Mouse (Mus musculus) stomach, postnatal 0 days (tissue): Measurements from ENCODE around the gene Gprc5c. TPM values are rescaled to one million over a fixed set of nuclear protein-coding genes. Genes with fewer than 3 reads are reported as not detected.

ENCODE experiments used
- ATAC-seq: fragments of 200-750 bp; cut with Nextera tagmentation; 2 replicates; pipeline ENCODE4 v1.8.0; 2017; ENCODE audit not compliant: low FRiP score, low TSS enrichment
- DNase-seq: peaks from one replicate; pipeline ENCODE4 v3.0.0-alpha.2; 2016; ENCODE audit warnings: low spot score
- H3K27ac ChIP-seq: fragments of 300-500 bp; sonication (generic); replicated peaks from 2 replicates; pipeline ENCODE4 v1.5.1; 2014; ENCODE audit warnings: mild to moderate bottlenecking, control low read depth
- H3K27me3 ChIP-seq: fragments of 300-500 bp; sonication (generic); 2 replicates; pipeline ENCODE4 v1.6.1; 2014; ENCODE audit warnings: low read length; ENCODE audit not compliant: control insufficient read depth, insufficient read depth
- H3K36me3 ChIP-seq: fragments of 300-500 bp; sonication (generic); 2 replicates; pipeline ENCODE4 v1.6.1; 2014; ENCODE audit warnings: low read length, mixed read lengths; ENCODE audit not compliant: control insufficient read depth, insufficient read depth
- H3K4me1 ChIP-seq: fragments of 300-500 bp; sonication (generic); replicated peaks from 2 replicates; pipeline ENCODE4 v1.6.1; 2014; ENCODE audit warnings: antibody characterized with exemption; ENCODE audit not compliant: control insufficient read depth, insufficient read depth
- H3K4me2 ChIP-seq: fragments of 300-500 bp; sonication (generic); replicated peaks from 2 replicates; pipeline ENCODE4 v1.6.1; 2014; ENCODE audit warnings: low read depth, mild to moderate bottlenecking, control low read depth, moderate library complexity
- H3K4me3 ChIP-seq: fragments of 300-500 bp; sonication (generic); 2 replicates; pipeline ENCODE4 v1.5.1; 2014; ENCODE audit warnings: low read depth, low read length, control low read depth
- H3K9ac ChIP-seq: fragments of 300-500 bp; sonication (generic); 2 replicates; pipeline ENCODE4 v1.6.1; 2014; ENCODE audit warnings: mild to moderate bottlenecking, low read length, control low read depth, mixed read lengths
- H3K9me3 ChIP-seq: fragments of 300-500 bp; sonication (generic); 2 replicates; pipeline ENCODE4 v1.6.1; 2016; ENCODE audit warnings: low read length; ENCODE audit not compliant: control insufficient read depth
- CTCF ChIP-seq: IDR thresholded peaks from 2 replicates; pipeline ENCODE4 v1.5.1; 2016; ENCODE audit warnings: antibody characterized with exemption, low read depth, mild to moderate bottlenecking, moderate library complexity
- EP300 ChIP-seq: optimal IDR thresholded peaks from 2 replicates; pipeline ENCODE3; 2016; ENCODE audit warnings: antibody characterized with exemption
- WGBS: fragments of 180-500 bp; shearing (Covaris S2); extraction: QIAGEN DNeasy Blood & Tissue Kit; methylation state at CpG from one replicate; pipeline ENCODE4 v1.1.7; 2014; 5-methylcytosine and 5-hydroxymethylcytosine counted together
- polyA plus RNA-seq: library from polyadenylated mRNA; unstranded; fragments of >200 nt; fragmentation: Nextera tagmentation; extraction: Ambion mirVana; gene quantifications from 2 replicates; pipeline ENCODE4 v1.2.1, GENCODE M21; 2015

Gprc5c gene
- polyA plus RNA-seq, 1 experiment from 2014 or later: 11.2 TPM

GRCm38 (mm10) chr11:114867361-114868235, 16.6 kb downstream of the Gprc5c start:
- peak; percentile 43 for ATAC-seq
- no peaks in the 10 kb centered on the region for H3K36me3 ChIP-seq
- WGBS: 36% methylated on average over 11 of the region's 11 CpGs
- no peaks in the 10 kb centered on the region for H3K27me3 ChIP-seq
- TF ChIP-seq CTCF (no peak), EP300 (no peak)
- no peak overlapping the region; the same call in 1 of the 2 replicates for H3K4me2 ChIP-seq
- peak overlapping the region; percentile 65 for H3K27ac ChIP-seq
- H3K4me1 ChIP-seq: 0 out of 2 replicates have a peak, but pooled peaks cover 7% of the 10 kb centered on the region
- H3K9me3 ChIP-seq: no peaks in the 10 kb centered on the region
- peak overlapping the region; percentile 35; the same call in 1 of the 2 replicates for H3K9ac ChIP-seq
- DNase-seq: peak; percentile 66
- no peak overlapping the region for H3K4me3 ChIP-seq

GRCm38 (mm10) chr11:114868280-114868679, 17.3 kb downstream of the Gprc5c start:
- no peak overlapping the region for H3K4me3 ChIP-seq
- H3K9me3 ChIP-seq: no peaks in the 10 kb centered on the region
- H3K27ac ChIP-seq: no peak overlapping the region
- H3K4me1 ChIP-seq: 0 out of 2 replicates have a peak, but pooled peaks cover 7% of the 10 kb centered on the region
- no peak overlapping the region for H3K9ac ChIP-seq
- 0 out of 2 replicates have a peak, but pooled peaks have one; percentile 14 for ATAC-seq
- H3K36me3 ChIP-seq: no peaks in the 10 kb centered on the region
- WGBS: 83% methylated on average over 12 of the region's 12 CpGs
- DNase-seq: no peak
- no peaks in the 10 kb centered on the region for H3K27me3 ChIP-seq
- no peak overlapping the region for H3K4me2 ChIP-seq
- TF ChIP-seq EP300 (no peak), CTCF (no peak; the same call in 1 of the 2 replicates)

- ATAC-seq: no peak
- Histone ChIP-seq H3K4me3 (no peak overlapping the region), H3K9ac (no peak overlapping the region), H3K4me1 (0 out of 2 replicates have a peak, but pooled peaks cover 7% of the 10 kb centered on the region), H3K4me2 (no peak overlapping the region), H3K9me3 (no peaks in the 10 kb centered on the region), H3K36me3 (no peaks in the 10 kb centered on the region), H3K27me3 (no peaks in the 10 kb centered on the region), H3K27ac (no peak overlapping the region)
- 88% methylated on average over 1 of the region's 1 CpGs for WGBS
- no peak for TF ChIP-seq CTCF
- no peak for TF ChIP-seq EP300
- no peak for DNase-seq
Measured at GRCm38 (mm10) chr11:114869787-114870186, 18.8 kb downstream of the Gprc5c start.

- Histone ChIP-seq H3K4me1 (0 out of 2 replicates have a peak, but pooled peaks cover 3% of the 10 kb centered on the region), H3K36me3 (no peaks in the 10 kb centered on the region), H3K4me2 (no peak overlapping the region), H3K4me3 (no peak overlapping the region), H3K27ac (no peak overlapping the region), H3K27me3 (no peaks in the 10 kb centered on the region), H3K9me3 (no peaks in the 10 kb centered on the region), H3K9ac (no peak overlapping the region)
- WGBS: 89% methylated on average over 2 of the region's 2 CpGs
- ATAC-seq: no peak
- TF ChIP-seq EP300 (no peak), CTCF (no peak)
- DNase-seq: no peak
Measured at GRCm38 (mm10) chr11:114871540-114871939, 20.6 kb downstream of the Gprc5c start.

GRCm38 (mm10) chr11:114873022-114873817, 22.3 kb downstream of the Gprc5c start:
- no peak overlapping the region for H3K9ac ChIP-seq
- no peaks in the 10 kb centered on the region for H3K4me1 ChIP-seq
- no peaks in the 10 kb centered on the region for H3K36me3 ChIP-seq
- H3K4me3 ChIP-seq: no peak overlapping the region
- no peaks in the 10 kb centered on the region for H3K9me3 ChIP-seq
- 29% methylated on average over 6 of the region's 6 CpGs for WGBS
- DNase-seq (no peak), ATAC-seq (no peak)
- no peaks in the 10 kb centered on the region for H3K27me3 ChIP-seq
- H3K27ac ChIP-seq: no peak overlapping the region
- H3K4me2 ChIP-seq: no peak overlapping the region
- TF ChIP-seq CTCF (no peak), EP300 (no peak)
